In the genomic region with DNA sequence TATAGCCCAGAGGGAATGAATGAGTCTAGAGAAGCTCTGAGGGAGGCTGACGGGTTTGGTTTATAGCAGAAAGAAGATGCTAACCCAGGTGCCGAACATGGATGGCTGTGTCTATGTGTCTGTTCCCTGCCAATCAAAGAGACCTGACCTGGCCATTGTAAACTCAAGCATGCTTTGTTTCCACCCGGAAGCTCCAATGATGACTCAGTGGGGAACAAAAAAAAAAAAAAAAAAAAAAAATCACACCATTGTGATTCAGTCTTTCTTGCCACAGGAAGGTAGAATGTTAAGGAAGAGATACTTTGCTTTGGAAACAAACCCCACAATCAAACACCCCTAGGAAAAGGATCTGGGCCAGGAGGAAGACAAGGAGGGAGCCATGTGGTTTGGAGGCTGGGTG, we compare ENCODE assay signal across 31 mouse cellular contexts.
DNase-seq lines count a peak whose midpoint lies in the region; ATAC-seq and TF ChIP-seq lines count a peak whose summit lies in the region.
"Had no signal": no experiment of that assay in that cellular context is flagged by ENCODE, and none has a peak within 500 bp of the region (broad histone marks: within the 10 kb centered on the region; RNA-seq: fewer than 3 reads in every experiment).

No protein-coding gene starts in this region.

- DNase-seq in heart, postnatal 0 days (ENCODE audit: low spot score) = peak; percentile 26
- DNase-seq in heart, postnatal 36 days = no peak
- DNase-seq in testis, postnatal 10 days (ENCODE audit: low spot score) = no peak
- DNase-seq in R1 (ENCODE audit: low read depth, low spot score) = peak; percentile 69
- DNase-seq in stomach, postnatal 0 days (ENCODE audit: low spot score) = no peak
- no peak for DNase-seq in layer of hippocampus, adult 11-12 months (ENCODE audit: low spot score)
- DNase-seq in layer of hippocampus, adult 8-10 months (ENCODE audit: low spot score in 2 of 2) = no peak
- DNase-seq: adrenal gland, adult 2 months; B cell, adult 2 months; cerebellum, adult 11 months; cerebellum, adult 9-11 months; embryo, embryonic 11 days; heart, adult 2 months; kidney, adult 8-10 months; kidney, postnatal 4 days; layer of hippocampus, adult 9-11 months; thymus, adult 2 months; thymus, postnatal 36 days had no signal

- H3K27ac ChIP-seq in heart, postnatal 0 days (ENCODE audit: low read depth) = no peak overlapping the region
- H3K27ac ChIP-seq in testis, adult 2 months (ENCODE audit: control insufficient read depth, insufficient read depth, low read depth, low read length) = no peak overlapping the region; the same call in 1 of the 2 replicates
- no peak overlapping the region for H3K27ac ChIP-seq in stomach, postnatal 0 days (replicated peaks)
- H3K27ac ChIP-seq: embryonic facial prominence, embryonic 12.5 days; heart, adult 2 months; hindbrain, embryonic 12.5 days; kidney, postnatal 0 days; limb, embryonic 12.5 days; liver, embryonic 15.5 days; midbrain, embryonic 12.5 days; neural tube, embryonic 13.5 days; stomach, embryonic 15.5 days had no signal

- no peak for TF ChIP-seq CTCF in heart, postnatal 0 days (IDR thresholded peaks at IDR 0.05; ENCODE audit: low read depth)
- TF ChIP-seq CTCF in testis, adult 2 months (IDR thresholded peaks at IDR 0.05; ENCODE audit: control insufficient read depth, insufficient read depth, insufficient replicate concordance, low read depth, low read length) = no peak
- no peak for TF ChIP-seq CTCF in stomach, postnatal 0 days (IDR thresholded peaks at IDR 0.05; ENCODE audit: low read depth)

- no peaks in the 10 kb centered on the region for H3K9me3 ChIP-seq in heart, postnatal 0 days (replicated peaks; ENCODE audit: control insufficient read depth, low read length)
- H3K9me3 ChIP-seq in stomach, postnatal 0 days (ENCODE audit: control insufficient read depth, low read length) = no peaks in the 10 kb centered on the region
- H3K9me3 ChIP-seq: embryonic facial prominence, embryonic 12.5 days; hindbrain, embryonic 12.5 days; limb, embryonic 12.5 days; liver, embryonic 15.5 days; megakaryocyte, embryonic 14.5 days; midbrain, embryonic 12.5 days; neural tube, embryonic 13.5 days; stomach, embryonic 15.5 days had no signal

- H3K27me3 ChIP-seq in heart, postnatal 0 days (ENCODE audit: control insufficient read depth, insufficient read depth, low read length) = no peaks in the 10 kb centered on the region
- no peaks in the 10 kb centered on the region for H3K27me3 ChIP-seq in testis, adult 2 months (ENCODE audit: control insufficient read depth, insufficient read depth, low read length)
- H3K27me3 ChIP-seq in stomach, postnatal 0 days (ENCODE audit: control insufficient read depth, insufficient read depth, low read length) = no peaks in the 10 kb centered on the region
- H3K27me3 ChIP-seq: embryonic facial prominence, embryonic 12.5 days; hindbrain, embryonic 12.5 days; limb, embryonic 12.5 days; liver, embryonic 15.5 days; midbrain, embryonic 12.5 days; neural tube, embryonic 13.5 days; stomach, embryonic 15.5 days had no signal

- no peaks in the 10 kb centered on the region for H3K36me3 ChIP-seq in heart, postnatal 0 days (replicated peaks; ENCODE audit: control insufficient read depth, insufficient read depth, low read length)
- H3K36me3 ChIP-seq in testis, adult 2 months (ENCODE audit: control insufficient read depth, insufficient read depth, low read length) = no peaks in the 10 kb centered on the region
- H3K36me3 ChIP-seq in stomach, postnatal 0 days (ENCODE audit: control insufficient read depth, insufficient read depth, low read length) = no peaks in the 10 kb centered on the region
- H3K36me3 ChIP-seq: embryonic facial prominence, embryonic 12.5 days; hindbrain, embryonic 12.5 days; limb, embryonic 12.5 days; liver, embryonic 15.5 days; midbrain, embryonic 12.5 days; neural tube, embryonic 13.5 days; stomach, embryonic 15.5 days had no signal

- H3K4me3 ChIP-seq in heart, postnatal 0 days (ENCODE audit: low read depth, low read length) = no peak overlapping the region
- H3K4me3 ChIP-seq in testis, adult 2 months (ENCODE audit: control insufficient read depth, low read depth, low read length) = peak overlapping the region; percentile 61
- no peak overlapping the region for H3K4me3 ChIP-seq in stomach, postnatal 0 days (ENCODE audit: low read depth, low read length)
- H3K4me3 ChIP-seq: embryonic facial prominence, embryonic 12.5 days; heart, adult 2 months; hindbrain, embryonic 12.5 days; limb, embryonic 12.5 days; liver, embryonic 15.5 days; megakaryocyte, embryonic 14.5 days; midbrain, embryonic 12.5 days; neural tube, embryonic 13.5 days; stomach, embryonic 15.5 days had no signal

- intact Hi-C loops in heart, postnatal 36 days (cut with DNase I) = loop anchor here (5.0 kb wide), 1 partner anchor 216 kb away; no protein-coding TSS in a partner anchor

- no peak overlapping the region for H3K9ac ChIP-seq in heart, postnatal 0 days (replicated peaks; ENCODE audit: low read depth, low read length)
- no peak overlapping the region for H3K9ac ChIP-seq in stomach, postnatal 0 days (ENCODE audit: low read length)
- H3K9ac ChIP-seq: embryonic facial prominence, embryonic 12.5 days; hindbrain, embryonic 12.5 days; limb, embryonic 12.5 days; liver, embryonic 15.5 days; midbrain, embryonic 12.5 days; neural tube, embryonic 13.5 days; stomach, embryonic 15.5 days had no signal

- ATAC-seq in heart, postnatal 0 days (ENCODE audit: insufficient read depth, low read depth) = no peak
- ATAC-seq in stomach, postnatal 0 days (ENCODE audit: low FRiP score, low TSS enrichment) = peak; percentile 47
- ATAC-seq: activated CD4-positive, CD25-positive, alpha-beta regulatory T cell, adult 4 months; forebrain, embryonic 14.5 days; intestine, embryonic 16.5 days had no signal

- TF ChIP-seq EP300 in heart, postnatal 0 days (IDR thresholded peaks at IDR 0.05; ENCODE audit: low read depth) = no peak
- no peak for TF ChIP-seq EP300 in stomach, postnatal 0 days (optimal IDR thresholded peaks at IDR 0.05)

- 66% methylated on average over 3 of the region's 3 CpGs for WGBS in heart, postnatal 0 days
- 70% methylated on average over 3 of the region's 3 CpGs for WGBS in stomach, postnatal 0 days

- H3K4me2 ChIP-seq in heart, postnatal 0 days (ENCODE audit: low read depth, low read length) = no peak overlapping the region
- no peak overlapping the region for H3K4me2 ChIP-seq in stomach, postnatal 0 days (replicated peaks; ENCODE audit: low read depth)
- H3K4me2 ChIP-seq: embryonic facial prominence, embryonic 12.5 days; hindbrain, embryonic 12.5 days; limb, embryonic 12.5 days; liver, embryonic 15.5 days; midbrain, embryonic 12.5 days; neural tube, embryonic 13.5 days; stomach, embryonic 15.5 days had no signal

- peaks cover 14% of the 10 kb centered on the region for H3K4me1 ChIP-seq in heart, postnatal 0 days (ENCODE audit: control insufficient read depth, insufficient read depth)
- H3K4me1 ChIP-seq in testis, adult 2 months (ENCODE audit: control insufficient read depth, insufficient read depth, low read length) = peaks cover 8% of the 10 kb centered on the region
- no peaks in the 10 kb centered on the region for H3K4me1 ChIP-seq in stomach, postnatal 0 days (replicated peaks; ENCODE audit: control insufficient read depth, insufficient read depth)
- H3K4me1 ChIP-seq: midbrain, embryonic 12.5 days; stomach, embryonic 15.5 days had no signal

- no peak for TF ChIP-seq POLR2A in testis, adult 2 months (IDR thresholded peaks at IDR 0.05; ENCODE audit: control insufficient read depth, low read depth, low read length)

Comparison
In these comparisons a context has a peak if more than half of its experiments do, and no peak if none do; other contexts are left out.
1. DNase-seq: peak in heart, postnatal 0 days (single experiment) and R1 (single experiment); none in heart, postnatal 36 days (0 of 2), testis, postnatal 10 days (single experiment), stomach, postnatal 0 days (single experiment), layer of hippocampus, adult 11-12 months (single experiment) and layer of hippocampus, adult 8-10 months (0 of 2).